Mouse (Mus musculus) frontal cortex, postnatal 14 days (tissue): Measurements from ENCODE around the gene Mettl17.

Experiments used
- DNase-seq, 2 experiments: peaks; one replicate each; pipeline ENCODE4 v3.0.0; 2022; ENCODE audit warnings: low spot score in 2 of 2

Mettl17 gene

GRCm38 (mm10) chr14:51929309-51929943, 44.8 kb downstream of the Mettl17 start:
- peak in 1 of 2 experiments; percentile 50 for DNase-seq

DNA sequence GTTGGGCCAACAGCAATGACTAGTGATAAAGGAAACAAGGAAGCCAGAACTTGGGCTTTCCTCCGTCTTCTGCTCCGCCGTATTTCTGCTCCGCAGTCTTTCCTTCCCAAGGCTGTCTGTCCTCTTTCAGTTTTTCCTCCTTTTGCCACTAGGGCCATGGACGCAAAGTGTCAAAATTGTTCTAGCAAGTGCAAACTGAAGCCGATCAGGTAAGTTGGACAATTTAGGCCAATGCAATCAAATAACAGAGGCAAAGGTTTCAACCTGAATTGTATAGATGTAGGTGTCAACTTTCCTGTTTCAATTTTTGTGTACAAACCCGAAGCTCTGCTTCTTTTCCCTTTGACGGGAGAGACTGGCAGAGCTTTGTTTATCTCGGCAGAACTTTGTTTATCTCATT, 45.3 kb downstream of the Mettl17 start:
- DNase-seq = no peak

- DNase-seq = peak in 1 of 2 experiments; percentile 61
These were observed 46.2 kb downstream of the Mettl17 start for GRCm38 (mm10) chr14:51930824-51931223.

DNA sequence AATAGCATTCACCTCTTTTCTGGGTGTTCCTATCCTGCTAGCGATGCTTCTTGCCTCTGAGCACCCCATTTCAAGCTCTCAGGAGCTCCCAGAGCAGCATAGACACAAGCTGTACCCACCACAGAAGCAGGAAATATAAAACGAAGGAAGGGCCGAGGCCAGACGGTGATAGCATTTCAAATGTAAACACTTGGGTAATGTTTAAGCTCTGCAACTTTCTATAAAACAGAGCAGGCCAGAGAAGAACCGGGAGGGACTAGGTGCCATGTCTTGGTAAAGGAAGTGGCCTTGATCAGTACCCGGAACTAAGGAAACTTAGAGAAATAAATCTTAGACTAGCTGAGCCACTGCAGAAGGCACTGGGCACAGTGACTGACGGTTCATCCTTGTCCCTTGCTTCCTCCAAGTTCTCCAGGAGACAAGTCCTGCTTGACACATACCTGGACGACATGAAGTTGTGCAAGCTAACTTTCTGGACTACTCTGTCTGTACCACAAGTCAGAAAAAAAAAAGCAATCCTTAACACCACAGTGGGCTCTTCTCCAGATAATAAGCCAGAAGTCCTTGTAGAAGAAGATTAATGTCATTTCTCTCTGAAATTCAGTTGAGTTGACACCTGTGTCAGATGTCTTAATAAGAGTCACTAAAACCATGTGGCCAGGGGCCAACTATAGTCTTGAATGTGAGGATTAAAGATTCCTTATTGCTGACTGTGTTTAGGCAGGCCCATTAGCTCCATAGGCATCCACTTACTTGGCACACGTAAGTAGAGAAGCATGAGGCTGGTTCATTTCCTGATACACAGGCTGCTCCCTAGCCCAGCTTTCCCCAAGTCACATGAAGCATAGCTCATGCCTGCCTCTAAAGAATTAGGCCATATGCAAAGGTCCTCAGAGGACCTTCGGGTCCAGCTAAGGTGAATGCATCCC, 47.7 kb downstream of the Mettl17 start:
- no peak for DNase-seq

GRCm38 (mm10) chr14:51939005-51939404, 54.4 kb downstream of the Mettl17 start:
- DNase-seq = no peak

DNA sequence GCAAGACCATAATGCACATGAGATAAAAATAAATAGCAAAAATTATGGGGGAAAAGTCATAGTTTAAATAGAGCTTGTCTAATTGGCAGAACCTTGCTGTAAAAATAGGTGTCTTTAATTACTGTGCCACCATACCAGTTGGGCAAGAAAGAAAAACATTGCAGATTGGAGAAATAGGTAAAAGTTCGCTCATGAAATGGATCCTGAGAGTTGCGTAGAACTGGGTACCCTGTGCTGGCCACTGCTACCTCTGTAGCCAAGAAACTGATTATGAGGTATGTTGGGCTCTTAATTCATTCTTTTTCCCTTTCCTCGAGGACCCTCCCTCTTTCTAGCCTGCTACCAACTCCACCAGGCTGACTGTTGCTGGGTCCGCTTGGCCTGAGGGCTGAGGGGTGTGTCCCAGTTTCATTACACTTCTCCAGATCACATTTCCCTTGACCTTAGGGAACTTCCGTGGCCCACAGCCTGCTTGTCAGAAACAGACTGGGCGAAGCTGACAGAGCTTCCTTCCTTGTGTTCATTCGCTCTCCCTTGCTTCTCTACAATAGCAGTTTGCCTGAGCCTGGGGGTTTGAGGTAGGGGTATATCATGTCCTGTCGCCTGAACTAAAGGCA, 56.4 kb downstream of the Mettl17 start:
- DNase-seq = no peak

DNA sequence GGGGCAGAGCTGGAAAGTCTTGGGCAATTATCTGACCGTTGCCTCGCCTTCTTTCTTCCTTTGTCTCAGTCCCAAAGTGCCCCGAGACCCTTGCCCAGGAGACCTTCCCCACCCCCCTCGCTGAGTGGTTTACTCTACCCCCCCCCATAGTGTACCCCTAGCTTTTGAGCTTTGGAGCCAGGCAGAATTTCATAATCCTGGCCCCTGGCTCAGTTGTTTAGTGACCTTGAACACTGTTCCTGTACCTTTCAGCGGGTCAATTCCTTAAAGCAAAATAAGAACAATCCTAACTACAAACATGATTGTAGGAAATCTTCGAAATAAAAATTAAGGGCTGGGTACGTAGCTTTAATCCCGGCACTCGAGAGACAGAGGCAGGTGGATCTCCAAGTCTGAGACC, 56.9 kb downstream of the Mettl17 start:
- no peak for DNase-seq

- no peak for DNase-seq
These were observed 57.6 kb downstream of the Mettl17 start for GRCm38 (mm10) chr14:51942236-51942635.
